Mouse (Mus musculus) left cerebral cortex, postnatal 14 days (tissue): ENCODE data around the gene Olfr484. TPM values are rescaled to one million over a fixed set of nuclear protein-coding genes. Genes with fewer than 3 reads are reported as not detected.
"Not testable (repeated sequence)": the region's sequence is repeated elsewhere in the genome, so short reads cannot be mapped to it uniquely, and the experiment has no call there.

Source experiments
- DNase-seq, 2 experiments: peaks; one replicate each; pipeline ENCODE4 v3.0.0; 2021 to 2022; ENCODE audit warnings: low spot score in 2 of 2, mixed read lengths in 1 of 2
- intact Hi-C: fragments of 180-260 bp; cut with DNase I; formaldehyde crosslinking; loops from one replicate; pipeline ENCODE4 v1.15.1; 2025
- long read RNA-seq, 2 experiments: library from polyadenylated mRNA; stranded (forward); transcript quantifications; one replicate each; pipeline ENCODE4 v2.0.0; 2021
- total RNA-seq, 2 experiments: library from RNA; stranded (reverse); gene quantifications; 2 replicates each; pipeline ENCODE4 v1.2.3; 2021

Gene Olfr484
- total RNA-seq: not detected
- long read RNA-seq, experiment 1: 0 reads
- long read RNA-seq, experiment 2: 0 reads

DNA sequence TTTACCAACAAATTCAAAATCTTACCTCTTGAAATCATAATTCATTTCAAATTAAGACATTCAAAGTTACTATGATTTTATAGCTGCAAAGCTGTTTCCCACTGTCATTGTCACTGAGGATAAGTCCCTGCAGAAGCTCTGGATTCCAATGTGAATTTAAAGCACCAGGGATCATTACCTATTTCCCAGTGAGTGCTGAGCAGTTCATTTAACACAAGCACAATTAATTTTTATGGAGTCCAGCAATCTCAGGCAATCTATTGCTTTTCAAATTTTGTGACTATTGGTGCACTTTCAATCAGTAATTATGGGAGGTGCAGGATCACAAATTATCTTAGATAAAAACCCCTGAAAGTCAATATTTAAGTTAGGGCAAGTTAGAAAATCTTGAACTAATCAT is at the start of gene Olfr484:
Gene Olfr484, minus strand, starts transcription at position 101 of the 400 bp plus-strand sequence.
- no peak for DNase-seq
- intact Hi-C loops: no loop called here

GRCm38 (mm10) chr7:108172642-108173041 is 45.4 kb upstream of the Olfr484 start, which contains the start of gene Olfr486:
Gene Olfr486, minus strand, starts transcription at chr7:108172742.
- intact Hi-C loops, DNase-seq: not testable (repeated sequence)

GRCm38 (mm10) chr7:108159771-108160170 is 32.5 kb upstream of the Olfr484 start, which contains the start of gene Olfr485:
Gene Olfr485, minus strand, starts transcription at chr7:108159871.
- intact Hi-C loops: no loop called here
- no peak for DNase-seq

GRCm38 (mm10) chr7:108121416-108121815 is 5.8 kb downstream of the Olfr484 start:
- DNase-seq: no peak
- intact Hi-C loops: no loop called here

DNA sequence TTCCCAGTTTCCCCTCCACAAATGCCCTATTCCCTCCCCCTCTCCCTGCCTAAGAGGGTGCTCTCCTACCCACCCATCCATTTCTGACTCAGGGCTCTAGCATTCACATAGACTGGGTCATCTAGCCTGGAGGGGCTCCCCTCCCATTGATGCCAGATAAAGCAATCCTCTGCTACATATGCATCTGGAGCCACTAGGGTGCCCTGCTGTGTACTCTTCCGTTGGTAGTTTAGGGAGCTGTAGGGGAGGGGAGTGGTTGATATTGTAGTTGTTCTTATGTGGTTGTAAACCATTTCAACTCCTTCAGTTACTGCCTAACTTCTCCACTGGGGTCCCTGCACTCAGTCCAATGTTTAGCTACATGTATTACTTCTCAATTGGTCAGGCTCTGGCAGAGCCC is 6.6 kb downstream of the Olfr484 start:
- intact Hi-C loops: no loop called here
- no peak for DNase-seq

DNA sequence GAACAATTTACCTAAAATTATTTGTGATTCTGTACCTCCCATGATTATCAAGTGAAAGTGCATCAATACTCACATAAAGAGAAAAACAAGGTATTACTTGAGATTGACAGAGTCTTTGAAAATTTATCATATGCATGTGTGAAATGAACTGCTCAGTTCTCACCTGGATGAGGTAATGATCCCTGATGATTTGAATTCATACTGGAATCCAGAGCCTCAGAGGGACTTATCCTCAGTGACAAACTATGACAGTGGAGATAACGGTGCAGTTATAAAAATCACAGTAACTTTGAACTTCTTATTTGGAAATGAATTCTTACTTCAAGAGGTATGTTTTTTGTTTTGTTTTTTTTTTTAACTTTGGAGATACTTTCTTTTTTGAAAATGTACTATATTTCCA is 26.7 kb downstream of the Olfr484 start, which contains the start of gene Olfr483:
Gene Olfr483, plus strand, starts transcription at position 301 of the 400 bp plus-strand sequence.
- intact Hi-C loops: no loop called here
- DNase-seq: no peak

GRCm38 (mm10) chr7:108097486-108097885 is 29.8 kb downstream of the Olfr484 start, which contains the start of gene Olfr482:
Gene Olfr482, minus strand, starts transcription at chr7:108097586.
- no peak for DNase-seq
- intact Hi-C loops: no loop called here

- DNase-seq: no peak
- intact Hi-C loops: no loop called here
These were observed 47.7 kb downstream of the Olfr484 start, which contains the start of gene Olfr481 for GRCm38 (mm10) chr7:108079555-108079954. Gene Olfr481, plus strand, starts transcription at chr7:108079855.

Other genes with a start within 250 kb of the Olfr484 start
- not detected for gene Olfr472, start 229.5 kb downstream of the Olfr484 start, total RNA-seq
- not detected for gene Olfr473, start 197.0 kb downstream of the Olfr484 start, total RNA-seq
- not detected for gene Olfr474, start 172.8 kb downstream of the Olfr484 start, total RNA-seq
- not detected for gene Olfr476, start 162.6 kb downstream of the Olfr484 start, total RNA-seq
- not detected for gene Olfr477, start 140.8 kb downstream of the Olfr484 start, total RNA-seq
- not detected for gene Olfr478, start 93.5 kb downstream of the Olfr484 start, total RNA-seq
- gene Olfr479, start 76.8 kb downstream of the Olfr484 start, total RNA-seq: not detected
- not detected for gene Olfr480, start 60.1 kb downstream of the Olfr484 start, total RNA-seq
- gene Olfr481, start 47.6 kb downstream of the Olfr484 start, total RNA-seq: not detected
- gene Olfr482, start 29.9 kb downstream of the Olfr484 start, total RNA-seq: 1 to 10 TPM; 2.0 to 2.3 TPM
- gene Olfr483, start 26.6 kb downstream of the Olfr484 start, total RNA-seq: not detected
- gene Olfr485, start 32.4 kb upstream of the Olfr484 start, total RNA-seq: not detected
- gene Olfr486, start 45.3 kb upstream of the Olfr484 start, total RNA-seq: not detected
- not detected for gene Olfr487, start 87.2 kb upstream of the Olfr484 start, total RNA-seq
- not detected for gene Olfr488, start 130.9 kb upstream of the Olfr484 start, total RNA-seq
- gene Olfr490, start 161.5 kb upstream of the Olfr484 start, total RNA-seq: not detected
- not detected for gene Olfr491, start 186.0 kb upstream of the Olfr484 start, total RNA-seq
- not detected for gene Olfr492, start 196.2 kb upstream of the Olfr484 start, total RNA-seq
- not detected for gene Olfr493, start 219.5 kb upstream of the Olfr484 start, total RNA-seq
- gene Olfr494, start 237.9 kb upstream of the Olfr484 start, total RNA-seq: not detected